In the genomic region with DNA sequence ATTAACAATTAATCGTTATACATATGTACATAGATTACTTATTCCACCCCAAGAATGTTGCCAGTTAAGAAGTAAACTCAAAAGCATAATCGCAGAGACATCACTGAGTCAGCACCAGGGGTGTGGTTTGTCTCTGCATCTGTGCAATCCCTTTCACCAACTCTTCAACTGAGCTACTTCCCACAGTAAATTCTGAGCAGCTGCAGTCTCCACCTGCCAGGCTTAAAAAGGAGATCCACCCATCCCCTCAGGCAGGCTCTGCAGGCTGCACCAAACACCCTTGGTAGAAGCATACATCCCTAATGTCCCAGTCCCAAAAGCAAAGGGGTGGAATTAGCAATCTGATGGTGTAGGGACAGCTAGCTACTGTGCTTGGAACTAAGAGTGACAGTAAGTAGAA, we compare ENCODE assay signal across 12 mouse cellular contexts. TPM values are rescaled to one million over a fixed set of nuclear protein-coding genes. Genes with fewer than 3 reads are reported as not detected.
DNase-seq lines count a peak whose midpoint lies in the region; ATAC-seq and TF ChIP-seq lines count a peak whose summit lies in the region.
"Had no signal": no experiment of that assay in that cellular context is flagged by ENCODE, and none has a peak within 500 bp of the region (broad histone marks: within the 10 kb centered on the region; RNA-seq: fewer than 3 reads in every experiment).

No protein-coding gene starts in this region.

- H3K4me1 ChIP-seq in heart, embryonic 13.5 days: no peaks in the 10 kb centered on the region
- peaks cover 3% of the 10 kb centered on the region; the same call in 1 of the 2 replicates for H3K4me1 ChIP-seq in heart, embryonic 11.5 days (ENCODE audit: control insufficient read depth, insufficient read depth, low read length)
- peaks cover 8% of the 10 kb centered on the region; the same call in 1 of the 2 replicates for H3K4me1 ChIP-seq in intestine, embryonic 14.5 days (replicated peaks; ENCODE audit: control insufficient read depth, insufficient read depth, low read length)
- peaks cover 3% of the 10 kb centered on the region; the same call in 1 of the 2 replicates for H3K4me1 ChIP-seq in stomach, postnatal 0 days (replicated peaks; ENCODE audit: control insufficient read depth, insufficient read depth)
- no peaks in the 10 kb centered on the region for H3K4me1 ChIP-seq in midbrain, postnatal 0 days (ENCODE audit: insufficient read depth, low read length)

- H3K9me3 ChIP-seq in heart, embryonic 13.5 days: no peaks in the 10 kb centered on the region
- no peaks in the 10 kb centered on the region for H3K9me3 ChIP-seq in heart, embryonic 11.5 days (replicated peaks; ENCODE audit: control insufficient read depth, low read length)
- H3K9me3 ChIP-seq in intestine, embryonic 14.5 days (ENCODE audit: control insufficient read depth, low read length): no peaks in the 10 kb centered on the region
- H3K9me3 ChIP-seq in stomach, postnatal 0 days (ENCODE audit: control insufficient read depth, low read length): no peaks in the 10 kb centered on the region
- H3K9me3 ChIP-seq in midbrain, postnatal 0 days (ENCODE audit: low read length): no peaks in the 10 kb centered on the region
- H3K9me3 ChIP-seq: hindbrain, embryonic 12.5 days had no signal

- DNase-seq in right cerebral cortex, adult 2 months (ENCODE audit: low spot score in 2 of 2): peak; percentile 5 to 15
- no peak for DNase-seq in right cerebral cortex, postnatal 14 days
- DNase-seq in intestine, embryonic 14.5 days (ENCODE audit: low spot score): no peak
- no peak for DNase-seq in stomach, postnatal 0 days (ENCODE audit: low spot score)
- no peak for DNase-seq in midbrain, postnatal 0 days (ENCODE audit: low spot score)
- DNase-seq: thymus, postnatal 25 days had no signal

- TF ChIP-seq EP300 in stomach, postnatal 0 days (optimal IDR thresholded peaks at IDR 0.05): no peak

- no peak for ATAC-seq in heart, embryonic 13.5 days (ENCODE audit: extremely low read depth, insufficient number of reproducible peaks, low FRiP score, low TSS enrichment)
- no peak for ATAC-seq in heart, embryonic 11.5 days (replicated peaks; ENCODE audit: insufficient number of reproducible peaks, low FRiP score, low TSS enrichment)
- ATAC-seq in intestine, embryonic 14.5 days (replicated peaks; ENCODE audit: low FRiP score, low TSS enrichment, low read depth): no peak
- no peak for ATAC-seq in stomach, postnatal 0 days (ENCODE audit: low FRiP score, low TSS enrichment)
- ATAC-seq in midbrain, postnatal 0 days (ENCODE audit: low FRiP score): no peak

- H3K4me2 ChIP-seq in heart, embryonic 13.5 days: peak overlapping the region; percentile 97
- H3K4me2 ChIP-seq in heart, embryonic 11.5 days: no peak overlapping the region
- peak overlapping the region; percentile 96 for H3K4me2 ChIP-seq in intestine, embryonic 14.5 days (ENCODE audit: low read length)
- H3K4me2 ChIP-seq in stomach, postnatal 0 days (replicated peaks; ENCODE audit: low read depth): peak overlapping the region; percentile 87
- H3K4me2 ChIP-seq in midbrain, postnatal 0 days (ENCODE audit: low read depth, low read length, poor library complexity, severe bottlenecking): no peak overlapping the region

- WGBS in heart, embryonic 13.5 days: 79% methylated on average over 2 of the region's 2 CpGs
- WGBS in heart, embryonic 11.5 days (ENCODE audit: insufficient replicate concordance): 82% methylated on average over 2 of the region's 2 CpGs
- WGBS in intestine, embryonic 14.5 days: 71% methylated on average over 2 of the region's 2 CpGs
- 69% methylated on average over 2 of the region's 2 CpGs for WGBS in stomach, postnatal 0 days
- WGBS in midbrain, postnatal 0 days: 94% methylated on average over 2 of the region's 2 CpGs

- no peaks in the 10 kb centered on the region for H3K36me3 ChIP-seq in heart, embryonic 13.5 days
- no peaks in the 10 kb centered on the region for H3K36me3 ChIP-seq in heart, embryonic 11.5 days (ENCODE audit: control insufficient read depth, insufficient read depth, low read length)
- H3K36me3 ChIP-seq in intestine, embryonic 14.5 days (ENCODE audit: control insufficient read depth, insufficient read depth, low read length): no peaks in the 10 kb centered on the region
- H3K36me3 ChIP-seq in stomach, postnatal 0 days (ENCODE audit: control insufficient read depth, insufficient read depth, low read length): no peaks in the 10 kb centered on the region
- H3K36me3 ChIP-seq in midbrain, postnatal 0 days (ENCODE audit: insufficient read depth, low read length): no peaks in the 10 kb centered on the region
- H3K36me3 ChIP-seq: hindbrain, embryonic 12.5 days had no signal

- no peak for TF ChIP-seq CTCF in stomach, postnatal 0 days (IDR thresholded peaks at IDR 0.05; ENCODE audit: low read depth)
- TF ChIP-seq CTCF in midbrain, postnatal 0 days (IDR thresholded peaks at IDR 0.05): no peak

- no peak overlapping the region for H3K27ac ChIP-seq in heart, embryonic 13.5 days (replicated peaks)
- no peak overlapping the region for H3K27ac ChIP-seq in heart, embryonic 11.5 days (ENCODE audit: low read depth, low read length)
- H3K27ac ChIP-seq in intestine, embryonic 14.5 days (ENCODE audit: low read depth): no peak overlapping the region
- 0 out of 2 replicates have a peak overlapping the region, but pooled peaks have one; percentile 25 for H3K27ac ChIP-seq in stomach, postnatal 0 days (replicated peaks)
- no peak overlapping the region for H3K27ac ChIP-seq in midbrain, postnatal 0 days (ENCODE audit: low read depth, low read length)
- H3K27ac ChIP-seq: hindbrain, embryonic 12.5 days had no signal

- no peak overlapping the region for H3K4me3 ChIP-seq in heart, embryonic 13.5 days
- H3K4me3 ChIP-seq in heart, embryonic 11.5 days (ENCODE audit: low read depth, low read length): no peak overlapping the region
- H3K4me3 ChIP-seq in intestine, embryonic 14.5 days (ENCODE audit: low read depth, low read length): peak overlapping the region; percentile 55
- H3K4me3 ChIP-seq in stomach, postnatal 0 days (ENCODE audit: low read depth, low read length): peak overlapping the region; percentile 54
- no peak overlapping the region for H3K4me3 ChIP-seq in midbrain, postnatal 0 days (ENCODE audit: low read depth, low read length)
- H3K4me3 ChIP-seq: erythroblast, embryonic 14.5 days; hindbrain, embryonic 12.5 days had no signal

- H3K9ac ChIP-seq in heart, embryonic 13.5 days: no peak overlapping the region
- no peak overlapping the region for H3K9ac ChIP-seq in heart, embryonic 11.5 days (ENCODE audit: low read depth, low read length)
- H3K9ac ChIP-seq in intestine, embryonic 14.5 days (ENCODE audit: low read length): no peak overlapping the region
- no peak overlapping the region for H3K9ac ChIP-seq in stomach, postnatal 0 days (ENCODE audit: low read length)
- no peak overlapping the region for H3K9ac ChIP-seq in midbrain, postnatal 0 days (replicated peaks; ENCODE audit: low read length, poor library complexity, severe bottlenecking)
- H3K9ac ChIP-seq: hindbrain, embryonic 12.5 days had no signal

- H3K27me3 ChIP-seq in heart, embryonic 13.5 days (replicated peaks): peaks cover 10% of the 10 kb centered on the region; the same call in 1 of the 2 replicates
- no peaks in the 10 kb centered on the region for H3K27me3 ChIP-seq in heart, embryonic 11.5 days (ENCODE audit: control insufficient read depth, insufficient read depth, low read length)
- H3K27me3 ChIP-seq in intestine, embryonic 14.5 days (replicated peaks; ENCODE audit: control insufficient read depth, insufficient read depth, low read length): no peaks in the 10 kb centered on the region
- no peaks in the 10 kb centered on the region for H3K27me3 ChIP-seq in stomach, postnatal 0 days (ENCODE audit: control insufficient read depth, insufficient read depth, low read length)
- peaks cover 6% of the 10 kb centered on the region; the same call in 1 of the 2 replicates for H3K27me3 ChIP-seq in midbrain, postnatal 0 days (ENCODE audit: insufficient read depth, low read length)

RNA-seq across cellular contexts. Expression of gene Fam83b, which starts 1.3 kb away (rescaled TPM):
- 0.24 and 0.52 TPM in 2 replicates for polyA plus RNA-seq in heart, embryonic 13.5 days (2015; fragmentation: Nextera tagmentation; extraction: Ambion mirVana)
- polyA plus RNA-seq in heart, embryonic 11.5 days (2014; fragmentation: Nextera tagmentation; extraction: Ambion mirVana): 0.80 and 0.84 TPM in 2 replicates
- 13.6 and 14.5 TPM in 2 replicates for polyA plus RNA-seq in intestine, embryonic 14.5 days (2014; fragmentation: Nextera tagmentation; extraction: Ambion mirVana)
- polyA plus RNA-seq in stomach, postnatal 0 days (2015; fragmentation: Nextera tagmentation; extraction: Ambion mirVana): 4.7 and 5.3 TPM in 2 replicates
- total RNA-seq in midbrain, postnatal 0 days (2014; rRNA removed): 0.09 and 0.44 TPM in 2 replicates
- polyA plus RNA-seq in midbrain, postnatal 0 days (2015; fragmentation: Nextera tagmentation; extraction: Ambion mirVana): 0.05 and 0.12 TPM in 2 replicates
- total RNA-seq: gastrocnemius, adult 18-20 months; megakaryocyte-erythroid progenitor cell, adult 5-6 weeks had no signal
- polyA plus RNA-seq: erythroblast, embryonic 14.5 days had no signal

Comparison
In these comparisons a context has a peak if more than half of its experiments do, and no peak if none do; other contexts are left out.
1. H3K4me2 ChIP-seq: peak in heart, embryonic 13.5 days (single experiment), intestine, embryonic 14.5 days (single experiment) and stomach, postnatal 0 days (single experiment); none in heart, embryonic 11.5 days (single experiment) and midbrain, postnatal 0 days (single experiment).
2. DNase-seq: peak in right cerebral cortex, adult 2 months (2 of 2); none in right cerebral cortex, postnatal 14 days (single experiment), intestine, embryonic 14.5 days (single experiment), stomach, postnatal 0 days (single experiment) and midbrain, postnatal 0 days (single experiment).
3. H3K4me3 ChIP-seq: peak in intestine, embryonic 14.5 days (single experiment) and stomach, postnatal 0 days (single experiment); none in heart, embryonic 13.5 days (single experiment), heart, embryonic 11.5 days (single experiment) and midbrain, postnatal 0 days (single experiment).